Mouse (Mus musculus) lung, embryonic 16.5 days (tissue): ENCODE measurements around the gene Akain1. TPM values are rescaled to one million over a fixed set of nuclear protein-coding genes. Genes with fewer than 3 reads are reported as not detected.

Experiments used
- ATAC-seq: fragments of 200-750 bp; cut with Nextera tagmentation; 2 replicates; pipeline ENCODE4 v1.8.0; 2017; ENCODE audit warnings: low read depth, mild to moderate bottlenecking, moderate library complexity
- H3K27ac ChIP-seq: fragments of 300-500 bp; sonication (generic); 2 replicates; pipeline ENCODE4 v1.5.1; 2014; ENCODE audit warnings: mild to moderate bottlenecking, control low read depth, low read length
- H3K27me3 ChIP-seq: fragments of 300-500 bp; sonication (generic); 2 replicates; pipeline ENCODE4 v1.6.1; 2014; ENCODE audit warnings: low read depth, low read length, mixed read lengths; ENCODE audit not compliant: control insufficient read depth, insufficient read depth
- H3K36me3 ChIP-seq: fragments of 300-500 bp; sonication (generic); 2 replicates; pipeline ENCODE4 v1.6.1; 2014; ENCODE audit warnings: low read length; ENCODE audit not compliant: control insufficient read depth, insufficient read depth
- H3K4me1 ChIP-seq: fragments of 300-500 bp; sonication (generic); replicated peaks from 2 replicates; pipeline ENCODE4 v1.6.1; 2014; ENCODE audit warnings: low read length, mixed read lengths; ENCODE audit not compliant: control insufficient read depth, insufficient read depth
- H3K4me2 ChIP-seq: fragments of 300-500 bp; sonication (generic); 2 replicates; pipeline ENCODE4 v1.6.1; 2014; ENCODE audit warnings: low read depth, low read length, control low read depth
- H3K4me3 ChIP-seq: fragments of 300-500 bp; sonication (generic); 2 replicates; pipeline ENCODE4 v1.5.1; 2014; ENCODE audit warnings: mild to moderate bottlenecking, low read length, control low read depth
- H3K9ac ChIP-seq: fragments of 300-500 bp; sonication (generic); 2 replicates; pipeline ENCODE4 v1.6.1; 2014; ENCODE audit warnings: low read length, control low read depth
- H3K9me3 ChIP-seq: fragments of 300-500 bp; sonication (generic); 2 replicates; pipeline ENCODE4 v1.6.1; 2016; ENCODE audit warnings: low read length; ENCODE audit not compliant: control insufficient read depth
- WGBS: fragments of 180-500 bp; shearing (Covaris S2); extraction: QIAGEN DNeasy Blood & Tissue Kit; methylation state at CpG from one replicate; pipeline ENCODE4 v1.1.7; 2014; 5-methylcytosine and 5-hydroxymethylcytosine counted together
- polyA plus RNA-seq: library from polyadenylated mRNA; unstranded; fragments of >200 nt; fragmentation: Nextera tagmentation; extraction: Ambion mirVana; gene quantifications from 2 replicates; pipeline ENCODE4 v1.2.1, GENCODE M21; 2015

Gene Akain1
- polyA plus RNA-seq, 1 experiment from 2014 or later: not detected

DNA sequence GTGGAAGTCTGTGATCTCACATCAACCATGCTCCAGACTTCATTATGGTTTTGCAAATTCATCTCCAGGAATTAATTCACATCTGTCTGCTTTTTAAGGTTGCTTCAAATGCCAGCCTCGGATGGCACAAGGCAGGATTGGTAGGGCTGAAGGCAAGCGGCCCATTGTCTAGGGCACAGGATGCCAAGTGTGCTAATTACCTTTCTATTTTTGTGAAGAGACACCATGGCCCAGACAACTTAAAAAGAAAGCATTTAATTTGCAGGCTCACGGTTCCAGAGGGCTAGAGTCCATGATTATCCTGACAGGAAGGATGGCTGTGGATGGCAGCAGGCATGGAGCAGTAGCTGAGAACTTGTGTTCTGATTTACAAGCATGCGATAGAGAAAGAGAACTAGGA, 35.0 kb downstream of the Akain1 start:
- no peaks in the 10 kb centered on the region for H3K36me3 ChIP-seq
- 75% methylated on average over 4 of the region's 4 CpGs for WGBS
- H3K4me3 ChIP-seq: no peak overlapping the region
- no peak for ATAC-seq
- H3K9ac ChIP-seq: no peak overlapping the region
- no peaks in the 10 kb centered on the region for H3K4me1 ChIP-seq
- no peaks in the 10 kb centered on the region for H3K9me3 ChIP-seq
- H3K4me2 ChIP-seq: no peak overlapping the region
- H3K27me3 ChIP-seq: no peaks in the 10 kb centered on the region
- no peak overlapping the region for H3K27ac ChIP-seq

- ATAC-seq: peak; percentile 82
- Histone ChIP-seq H3K4me1 (no peaks in the 10 kb centered on the region), H3K4me2 (peak overlapping the region; percentile 64), H3K27me3 (no peaks in the 10 kb centered on the region), H3K4me3 (peak overlapping the region; percentile 47), H3K9me3 (no peaks in the 10 kb centered on the region), H3K36me3 (no peaks in the 10 kb centered on the region), H3K9ac (peak overlapping the region; percentile 63; the same call in 1 of the 2 replicates), H3K27ac (no peak overlapping the region)
- WGBS: under 1% methylated on average over 20 of the region's 20 CpGs
Measured at GRCm38 (mm10) chr17:69475423-69475822, 36.3 kb downstream of the Akain1 start.

GRCm38 (mm10) chr17:69477526-69477925, 38.4 kb downstream of the Akain1 start:
- Histone ChIP-seq H3K36me3 (no peaks in the 10 kb centered on the region), H3K27me3 (no peaks in the 10 kb centered on the region), H3K9me3 (no peaks in the 10 kb centered on the region), H3K4me2 (no peak overlapping the region), H3K9ac (no peak overlapping the region), H3K4me1 (no peaks in the 10 kb centered on the region), H3K4me3 (no peak overlapping the region), H3K27ac (no peak overlapping the region)
- no peak for ATAC-seq
- 13% methylated on average over 2 of the region's 2 CpGs for WGBS

- Histone ChIP-seq H3K4me1 (no peaks in the 10 kb centered on the region), H3K4me3 (no peak overlapping the region), H3K4me2 (no peak overlapping the region), H3K27ac (no peak overlapping the region), H3K9me3 (no peaks in the 10 kb centered on the region), H3K36me3 (no peaks in the 10 kb centered on the region), H3K9ac (no peak overlapping the region), H3K27me3 (no peaks in the 10 kb centered on the region)
- no peak for ATAC-seq
- WGBS: 50% methylated on average over 4 of the region's 4 CpGs
Measured at GRCm38 (mm10) chr17:69479261-69479660, 40.1 kb downstream of the Akain1 start.

GRCm38 (mm10) chr17:69487116-69487515, 48.0 kb downstream of the Akain1 start:
- H3K9me3 ChIP-seq: no peaks in the 10 kb centered on the region
- H3K4me1 ChIP-seq: no peaks in the 10 kb centered on the region
- WGBS: 65% methylated on average over 12 of the region's 12 CpGs
- no peaks in the 10 kb centered on the region for H3K36me3 ChIP-seq
- no peak overlapping the region for H3K4me2 ChIP-seq
- no peak overlapping the region for H3K9ac ChIP-seq
- ATAC-seq: no peak
- no peak overlapping the region for H3K27ac ChIP-seq
- H3K4me3 ChIP-seq: no peak overlapping the region
- H3K27me3 ChIP-seq: no peaks in the 10 kb centered on the region

DNA sequence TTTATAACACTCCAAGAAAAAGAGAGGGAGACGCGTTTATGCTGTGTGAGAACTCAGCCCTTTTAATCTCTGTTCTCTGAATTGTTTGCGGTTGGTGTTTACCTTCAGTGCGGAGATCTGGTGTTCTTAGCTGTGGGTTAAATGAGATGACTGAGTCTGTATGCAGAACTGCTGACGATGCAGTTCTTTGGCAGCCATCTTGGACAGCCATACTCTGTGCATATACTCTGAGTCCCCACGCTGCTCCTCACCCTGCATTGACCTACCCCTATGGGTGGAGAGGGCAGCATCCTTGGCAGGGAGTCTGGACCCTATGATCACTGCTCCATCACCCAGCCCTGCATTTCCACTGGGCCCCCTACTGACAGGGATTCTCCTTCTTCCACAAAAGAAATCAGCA, 48.8 kb downstream of the Akain1 start:
- Histone ChIP-seq H3K9me3 (no peaks in the 10 kb centered on the region), H3K36me3 (no peaks in the 10 kb centered on the region), H3K27me3 (no peaks in the 10 kb centered on the region), H3K4me2 (no peak overlapping the region), H3K9ac (no peak overlapping the region), H3K4me3 (no peak overlapping the region), H3K4me1 (no peaks in the 10 kb centered on the region), H3K27ac (no peak overlapping the region)
- no peak for ATAC-seq
- WGBS: 59% methylated on average over 6 of the region's 6 CpGs

- H3K4me1 ChIP-seq: no peaks in the 10 kb centered on the region
- no peak overlapping the region for H3K4me3 ChIP-seq
- WGBS: 87% methylated on average over 5 of the region's 5 CpGs
- no peaks in the 10 kb centered on the region for H3K27me3 ChIP-seq
- no peaks in the 10 kb centered on the region for H3K36me3 ChIP-seq
- no peaks in the 10 kb centered on the region for H3K9me3 ChIP-seq
- H3K27ac ChIP-seq: no peak overlapping the region
- no peak overlapping the region for H3K4me2 ChIP-seq
- no peak for ATAC-seq
- H3K9ac ChIP-seq: no peak overlapping the region
Measured at GRCm38 (mm10) chr17:69488826-69489225, 49.7 kb downstream of the Akain1 start.

DNA sequence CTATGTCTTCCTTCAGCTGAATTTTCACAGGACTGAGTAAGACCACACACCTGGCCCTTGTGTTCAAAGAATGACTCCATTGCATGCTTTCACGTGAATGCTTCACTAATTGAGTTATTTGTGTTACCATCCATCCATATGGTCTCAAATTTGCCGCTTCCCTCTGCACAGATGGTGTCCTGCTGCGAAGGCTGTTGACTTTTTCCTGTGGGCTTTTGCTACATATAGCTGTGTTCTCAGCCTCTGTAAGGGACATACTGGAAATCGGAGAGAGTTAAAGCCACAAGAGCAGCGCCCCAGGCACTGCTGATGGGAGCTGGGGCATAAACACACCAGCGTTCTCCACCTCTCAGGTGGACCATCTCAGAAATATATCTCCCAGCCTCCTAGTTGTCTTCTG, 53.2 kb downstream of the Akain1 start:
- H3K4me2 ChIP-seq: no peak overlapping the region
- no peaks in the 10 kb centered on the region for H3K4me1 ChIP-seq
- H3K9me3 ChIP-seq: no peaks in the 10 kb centered on the region
- no peaks in the 10 kb centered on the region for H3K36me3 ChIP-seq
- WGBS: 83% methylated on average over 6 of the region's 6 CpGs
- H3K4me3 ChIP-seq: no peak overlapping the region
- H3K27ac ChIP-seq: no peak overlapping the region
- H3K27me3 ChIP-seq: no peaks in the 10 kb centered on the region
- ATAC-seq: no peak
- no peak overlapping the region for H3K9ac ChIP-seq

DNA sequence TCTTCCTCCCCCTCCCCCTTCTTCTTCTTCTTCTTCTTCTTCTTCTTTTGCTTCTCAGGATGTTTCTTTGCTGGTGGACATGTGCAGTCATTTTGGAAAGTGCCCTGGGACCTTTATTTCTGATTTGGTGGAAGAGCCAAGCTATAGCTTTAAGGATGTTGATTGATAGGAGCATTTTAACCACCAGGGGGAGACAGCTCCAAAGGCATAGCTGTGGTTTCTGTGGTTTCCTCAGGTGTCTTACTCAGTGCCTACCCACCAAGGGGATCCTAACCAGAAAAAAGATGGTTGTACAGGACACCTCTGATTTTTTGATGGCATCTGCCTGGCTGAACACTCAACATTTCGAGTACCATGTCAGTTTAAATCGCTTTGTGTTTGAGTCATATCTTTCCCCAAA, 56.4 kb downstream of the Akain1 start:
- Histone ChIP-seq H3K9me3 (no peaks in the 10 kb centered on the region), H3K9ac (no peak overlapping the region), H3K4me1 (no peaks in the 10 kb centered on the region), H3K4me3 (no peak overlapping the region), H3K36me3 (no peaks in the 10 kb centered on the region), H3K27ac (no peak overlapping the region), H3K27me3 (no peaks in the 10 kb centered on the region), H3K4me2 (no peak overlapping the region)
- ATAC-seq: no peak
- WGBS: 37% methylated on average over 2 of the region's 2 CpGs

GRCm38 (mm10) chr17:69496125-69496524, 57.0 kb downstream of the Akain1 start:
- 81% methylated on average over 3 of the region's 3 CpGs for WGBS
- H3K27ac ChIP-seq: no peak overlapping the region

More at GRCm38 (mm10) chr17:69496125-69496524, 57.0 kb downstream of the Akain1 start:
- H3K9me3 ChIP-seq: no peaks in the 10 kb centered on the region
- H3K4me3 ChIP-seq: no peak overlapping the region
- H3K9ac ChIP-seq: no peak overlapping the region
- ATAC-seq: no peak
- no peaks in the 10 kb centered on the region for H3K36me3 ChIP-seq
- no peaks in the 10 kb centered on the region for H3K4me1 ChIP-seq
- H3K27me3 ChIP-seq: no peaks in the 10 kb centered on the region
- H3K4me2 ChIP-seq: no peak overlapping the region
